Mouse (Mus musculus) liver, postnatal 0 days (tissue): ENCODE data around the gene Cacnb4.

Source experiments
- CTCF ChIP-seq: sonication (generic); IDR thresholded peaks from 2 replicates; pipeline ENCODE4 v1.5.1; 2016; ENCODE audit warnings: antibody characterized with exemption, low read depth
- EP300 ChIP-seq: IDR thresholded peaks from 2 replicates; pipeline ENCODE4 v1.6.1; 2016; ENCODE audit warnings: antibody characterized with exemption, low read depth, mild to moderate bottlenecking

DNA sequence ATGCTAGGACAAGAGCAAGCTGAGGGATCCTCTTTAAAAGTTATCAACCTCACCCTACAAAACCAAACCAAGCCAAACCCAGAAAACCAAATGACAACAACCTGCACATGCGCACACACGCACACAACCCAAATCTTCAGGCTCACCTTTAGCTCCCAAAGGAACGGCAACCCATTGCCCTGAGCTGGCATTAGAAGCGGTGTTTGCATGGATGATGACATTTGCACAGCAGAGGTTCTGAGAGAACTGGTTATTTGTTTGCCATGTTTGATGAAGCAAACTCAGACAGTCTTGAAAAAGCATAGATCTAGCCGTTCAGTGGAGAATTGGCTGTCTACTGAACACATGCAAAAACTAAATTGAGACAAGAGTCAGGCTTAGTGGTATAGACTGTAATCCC, 198.1 kb downstream of the Cacnb4 start:
- TF ChIP-seq CTCF (no peak), EP300 (no peak)
